Mouse (Mus musculus) gastrocnemius, adult 8-10 months (tissue): Measurements from ENCODE around the gene Hepacam2. TPM values are rescaled to one million over a fixed set of nuclear protein-coding genes. Genes with fewer than 3 reads are reported as not detected.
A peak's percentile ranks its signal among the peaks of the same experiment; 100 is the strongest.
"Not testable (repeated sequence)": the region's sequence is repeated elsewhere in the genome, so short reads cannot be mapped to it uniquely, and the experiment has no call there.

Experiments
- DNase-seq, 2 experiments: peaks; one replicate each; pipeline ENCODE4 v3.0.0; 2022; ENCODE audit warnings: low spot score in 2 of 2
- total RNA-seq, 4 experiments: library from RNA; stranded (reverse); gene quantifications; 2 replicates each; pipeline ENCODE4 v1.2.4; 2022

Gene Hepacam2
- under 1 TPM in 3 of 4 experiments, not detected in 1; 0.12 to 0.43 (median 0.16) TPM for total RNA-seq

- peak; percentile 72 to 78 for DNase-seq
These were observed at the start of gene Hepacam2, which contains the start of gene Vps50 for GRCm38 (mm10) chr6:3498162-3498848. Hepacam2 (minus strand) TSS chr6:3498298. Vps50 (plus strand) TSS chr6:3498382.

- DNase-seq = no peak
These were observed 46.9 kb upstream of the Hepacam2 start for GRCm38 (mm10) chr6:3544970-3545369.

- no peak for DNase-seq
These were observed 45.8 kb upstream of the Hepacam2 start for GRCm38 (mm10) chr6:3543862-3544261.

GRCm38 (mm10) chr6:3539470-3539869, 41.4 kb upstream of the Hepacam2 start:
- no peak for DNase-seq

- no peak for DNase-seq
These were observed 38.0 kb upstream of the Hepacam2 start for GRCm38 (mm10) chr6:3536048-3536447.

GRCm38 (mm10) chr6:3531445-3531844, 33.3 kb upstream of the Hepacam2 start:
- DNase-seq = no peak

GRCm38 (mm10) chr6:3528198-3528597, 30.1 kb upstream of the Hepacam2 start:
- no peak for DNase-seq

GRCm38 (mm10) chr6:3512611-3513010, 14.5 kb upstream of the Hepacam2 start:
- DNase-seq = no peak

- no peak for DNase-seq
These were observed 13.5 kb upstream of the Hepacam2 start for GRCm38 (mm10) chr6:3511612-3512011.

- no peak for DNase-seq
These were observed 13.0 kb upstream of the Hepacam2 start for GRCm38 (mm10) chr6:3511116-3511515.

GRCm38 (mm10) chr6:3509782-3510181, 11.7 kb upstream of the Hepacam2 start:
- DNase-seq = no peak

- not testable (repeated sequence) for DNase-seq
These were observed 10.1 kb upstream of the Hepacam2 start for GRCm38 (mm10) chr6:3508151-3508550.

GRCm38 (mm10) chr6:3507078-3507477, 9.0 kb upstream of the Hepacam2 start:
- DNase-seq = no peak

- no peak for DNase-seq
These were observed 7.2 kb upstream of the Hepacam2 start for GRCm38 (mm10) chr6:3505289-3505688.

GRCm38 (mm10) chr6:3500286-3500685, 2.2 kb upstream of the Hepacam2 start:
- DNase-seq = no peak

- no peak for DNase-seq
These were observed 1.9 kb downstream of the Hepacam2 start for GRCm38 (mm10) chr6:3496210-3496609.

GRCm38 (mm10) chr6:3494285-3494684, 3.8 kb downstream of the Hepacam2 start:
- DNase-seq = no peak

GRCm38 (mm10) chr6:3487355-3487754, 10.7 kb downstream of the Hepacam2 start:
- no peak for DNase-seq

- DNase-seq = no peak
These were observed 13.0 kb downstream of the Hepacam2 start for GRCm38 (mm10) chr6:3485133-3485532.

- DNase-seq = no peak
These were observed 16.4 kb downstream of the Hepacam2 start for GRCm38 (mm10) chr6:3481705-3482104.

- no peak for DNase-seq
These were observed 18.2 kb downstream of the Hepacam2 start for GRCm38 (mm10) chr6:3479853-3480252.

- DNase-seq = no peak
These were observed 21.8 kb downstream of the Hepacam2 start for GRCm38 (mm10) chr6:3476299-3476698.

- DNase-seq = no peak
These were observed 27.4 kb downstream of the Hepacam2 start for GRCm38 (mm10) chr6:3470706-3471105.
